Mouse (Mus musculus): ENCODE results near the gene Siglecf. TPM values are rescaled to one million over a fixed set of nuclear protein-coding genes. Genes with fewer than 3 reads are reported as not detected.

Siglecf gene
- polyA plus RNA-seq, 1 experiment from 2014 or later: 0.12 TPM

GRCm38 (mm10) chr7:43408131-43408553 is 57.0 kb downstream of the Siglecf start, which contains the start of gene Siglecg:
Gene Siglecg (plus strand): TSS chr7:43408204.
- ATAC-seq (ENCODE audit: low FRiP score) (no peak), DNase-seq (ENCODE audit: low spot score) (no peak)
- no peaks in the 10 kb centered on the region for H3K4me1 ChIP-seq (replicated peaks; ENCODE audit: control insufficient read depth, insufficient read depth, low read length)
- no peak within 1 kb of the TSS for H3K4me2 ChIP-seq (replicated peaks)
- H3K4me3 ChIP-seq (replicated peaks; ENCODE audit: low read length): no peak within 1 kb of the TSS
- H3K9ac ChIP-seq: no peak within 1 kb of the TSS
- H3K27ac ChIP-seq: no peak within 1 kb of the TSS
- 80% methylated on average over 4 of the region's 4 CpGs for WGBS
- no peaks in the 10 kb centered on the region for H3K36me3 ChIP-seq (replicated peaks; ENCODE audit: control insufficient read depth, insufficient read depth)
- H3K27me3 ChIP-seq (ENCODE audit: control insufficient read depth, insufficient read depth, low read length): no peaks in the 10 kb centered on the region
- H3K9me3 ChIP-seq (ENCODE audit: control insufficient read depth, low read length): no peaks in the 10 kb centered on the region

GRCm38 (mm10) chr7:43409084-43409483 is 57.9 kb downstream of the Siglecf start:
- Histone ChIP-seq H3K4me2 (replicated peaks) (no peak overlapping the region), H3K9ac (no peak overlapping the region), H3K9me3 (ENCODE audit: control insufficient read depth, low read length) (no peaks in the 10 kb centered on the region), H3K27ac (no peak overlapping the region), H3K4me3 (replicated peaks; ENCODE audit: low read length) (no peak overlapping the region), H3K27me3 (ENCODE audit: control insufficient read depth, insufficient read depth, low read length) (no peaks in the 10 kb centered on the region), H3K4me1 (replicated peaks; ENCODE audit: control insufficient read depth, insufficient read depth, low read length) (no peaks in the 10 kb centered on the region), H3K36me3 (replicated peaks; ENCODE audit: control insufficient read depth, insufficient read depth) (no peaks in the 10 kb centered on the region)
- WGBS: 77% methylated on average over 3 of the region's 3 CpGs
- DNase-seq (ENCODE audit: low spot score) (no peak), ATAC-seq (ENCODE audit: low FRiP score) (no peak)

Other genes starting within 250 kb of the Siglecf start
- not detected in 2 replicates for gene Zfp936, start 237.1 kb upstream of the Siglecf start, polyA plus RNA-seq (2014; fragmentation: Nextera tagmentation; extraction: Ambion mirVana)
- 21.6 and 27.6 TPM in 2 replicates for gene Zfp715, start 38.0 kb upstream of the Siglecf start, polyA plus RNA-seq (2014; fragmentation: Nextera tagmentation; extraction: Ambion mirVana)
- not detected in 2 replicates for gene Siglecg, start 56.9 kb downstream of the Siglecf start, polyA plus RNA-seq (2014; fragmentation: Nextera tagmentation; extraction: Ambion mirVana)
- gene Lim2, start 76.3 kb downstream of the Siglecf start, polyA plus RNA-seq (2014; fragmentation: Nextera tagmentation; extraction: Ambion mirVana): not detected in 2 replicates
- not detected in 2 replicates for gene Nkg7, start 85.7 kb downstream of the Siglecf start, polyA plus RNA-seq (2014; fragmentation: Nextera tagmentation; extraction: Ambion mirVana)
- gene Cldnd2, start 89.4 kb downstream of the Siglecf start, polyA plus RNA-seq (2014; fragmentation: Nextera tagmentation; extraction: Ambion mirVana): not detected in 2 replicates
- 122 and 144 TPM in 2 replicates for gene Etfb, start 92.7 kb downstream of the Siglecf start, polyA plus RNA-seq (2014; fragmentation: Nextera tagmentation; extraction: Ambion mirVana)
- 0.62 TPM in 1 of 2 replicates, not detected in the other for gene Gm45233, start 92.8 kb downstream of the Siglecf start, polyA plus RNA-seq (2014; fragmentation: Nextera tagmentation; extraction: Ambion mirVana)
- 15.6 and 17.8 TPM in 2 replicates for gene Vsig10l, start 111.8 kb downstream of the Siglecf start, polyA plus RNA-seq (2014; fragmentation: Nextera tagmentation; extraction: Ambion mirVana)
- 10.0 and 11.1 TPM in 2 replicates for gene Iglon5, start 138.7 kb downstream of the Siglecf start, polyA plus RNA-seq (2014; fragmentation: Nextera tagmentation; extraction: Ambion mirVana)
- gene 4931406B18Rik, start 154.6 kb downstream of the Siglecf start, polyA plus RNA-seq (2014; fragmentation: Nextera tagmentation; extraction: Ambion mirVana): 0.31 TPM in 1 of 2 replicates, not detected in the other
- gene Cd33, start 193.1 kb downstream of the Siglecf start, polyA plus RNA-seq (2014; fragmentation: Nextera tagmentation; extraction: Ambion mirVana): 1.1 TPM in 2 replicates
- 8.0 and 8.5 TPM in 2 replicates for gene Zfp658, start 210.9 kb downstream of the Siglecf start, polyA plus RNA-seq (2014; fragmentation: Nextera tagmentation; extraction: Ambion mirVana)
- 17.4 and 18.3 TPM in 2 replicates for gene Zfp719, start 228.3 kb downstream of the Siglecf start, polyA plus RNA-seq (2014; fragmentation: Nextera tagmentation; extraction: Ambion mirVana)